Mouse (Mus musculus) ovary, postnatal 14 days (tissue): ENCODE measurements around the gene Gm42715.
"Not testable (repeated sequence)": the region's sequence is repeated elsewhere in the genome, so short reads cannot be mapped to it uniquely, and the experiment has no call there.

ENCODE experiments used
- DNase-seq: peaks from one replicate; pipeline ENCODE4 v3.0.0; 2022; ENCODE audit warnings: low spot score

The Gm42715 gene

GRCm38 (mm10) chr7:127498407-127498806 is 21.0 kb upstream of the Gm42715 start:
- no peak for DNase-seq

- DNase-seq = no peak
These were observed 11.1 kb upstream of the Gm42715 start for GRCm38 (mm10) chr7:127508291-127508690.

- DNase-seq = not testable (repeated sequence)
These were observed 9.6 kb upstream of the Gm42715 start for GRCm38 (mm10) chr7:127509830-127510229.

- DNase-seq = no peak
These were observed 8.1 kb upstream of the Gm42715 start for GRCm38 (mm10) chr7:127511241-127511640.

- peak; percentile 89 for DNase-seq
These were observed 7.6 kb upstream of the Gm42715 start, which contains the start of gene Srcap for GRCm38 (mm10) chr7:127511808-127512230. Srcap (plus strand) TSS chr7:127511983.

- DNase-seq = peak; percentile 85
These were observed 7.0 kb upstream of the Gm42715 start for GRCm38 (mm10) chr7:127512231-127513015.

GRCm38 (mm10) chr7:127513016-127513390 is 6.4 kb upstream of the Gm42715 start:
- peak; percentile 8 for DNase-seq

- DNase-seq = no peak
These were observed 5.6 kb upstream of the Gm42715 start for GRCm38 (mm10) chr7:127513781-127514180.

GRCm38 (mm10) chr7:127515846-127516245 is 3.5 kb upstream of the Gm42715 start:
- DNase-seq = no peak

GRCm38 (mm10) chr7:127516344-127516743 is 3.0 kb upstream of the Gm42715 start:
- DNase-seq = no peak

- no peak for DNase-seq
These were observed 22.3 kb downstream of the Gm42715 start for GRCm38 (mm10) chr7:127541671-127542070.

- no peak for DNase-seq
These were observed 29.9 kb downstream of the Gm42715 start for GRCm38 (mm10) chr7:127549116-127549835.

GRCm38 (mm10) chr7:127551558-127551957 is 32.2 kb downstream of the Gm42715 start:
- no peak for DNase-seq

- no peak for DNase-seq
These were observed 41.2 kb downstream of the Gm42715 start for GRCm38 (mm10) chr7:127560580-127560979.

- no peak for DNase-seq
These were observed 42.0 kb downstream of the Gm42715 start, which contains the start of gene Tmem265 for GRCm38 (mm10) chr7:127561340-127561858. Tmem265 (plus strand) TSS chr7:127561390.

- DNase-seq = no peak
These were observed 45.2 kb downstream of the Gm42715 start for GRCm38 (mm10) chr7:127564381-127565150.

GRCm38 (mm10) chr7:127572895-127573471 is 53.6 kb downstream of the Gm42715 start, which contains the start of gene Phkg2:
Phkg2 (plus strand) TSS chr7:127573340.
- peak; percentile 82 for DNase-seq

- DNase-seq = no peak
These were observed 54.2 kb downstream of the Gm42715 start for GRCm38 (mm10) chr7:127573503-127574008.

- DNase-seq = no peak
These were observed 54.7 kb downstream of the Gm42715 start for GRCm38 (mm10) chr7:127574115-127574514.

- DNase-seq = no peak
These were observed 63.9 kb downstream of the Gm42715 start for GRCm38 (mm10) chr7:127583260-127583659.

- DNase-seq = no peak
These were observed 65.6 kb downstream of the Gm42715 start for GRCm38 (mm10) chr7:127585031-127585430.
